Mouse (Mus musculus): ENCODE measurements at regions not wholly inside any gene's neighbourhood (a gene's known extent, or its start where the extent isn't known, plus 50 kb on each side); places are given as distances from the start of the nearest gene placed in this dataset.

DNA sequence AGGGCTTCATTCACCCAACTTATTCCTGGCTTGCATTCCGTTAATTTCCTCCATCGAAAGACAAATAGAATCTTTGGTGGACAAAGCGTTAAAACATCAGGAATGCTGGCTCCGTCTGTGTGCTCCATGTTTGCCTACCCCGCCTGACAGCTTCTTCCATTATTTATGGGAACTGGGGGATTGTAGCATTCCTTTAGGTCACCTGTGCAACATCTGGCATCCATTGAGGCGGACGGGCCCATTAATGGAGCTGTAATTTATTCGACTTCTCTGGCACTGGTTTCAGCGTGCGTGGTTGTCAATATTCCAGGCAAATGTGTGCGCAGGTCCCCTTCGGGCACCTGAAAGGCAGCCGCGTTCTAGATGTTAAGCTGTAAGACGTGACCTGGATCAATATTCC, 196.9 kb downstream of the Thbs2 start:
- no peak for DNase-seq (ENCODE audit: low spot score)

DNA sequence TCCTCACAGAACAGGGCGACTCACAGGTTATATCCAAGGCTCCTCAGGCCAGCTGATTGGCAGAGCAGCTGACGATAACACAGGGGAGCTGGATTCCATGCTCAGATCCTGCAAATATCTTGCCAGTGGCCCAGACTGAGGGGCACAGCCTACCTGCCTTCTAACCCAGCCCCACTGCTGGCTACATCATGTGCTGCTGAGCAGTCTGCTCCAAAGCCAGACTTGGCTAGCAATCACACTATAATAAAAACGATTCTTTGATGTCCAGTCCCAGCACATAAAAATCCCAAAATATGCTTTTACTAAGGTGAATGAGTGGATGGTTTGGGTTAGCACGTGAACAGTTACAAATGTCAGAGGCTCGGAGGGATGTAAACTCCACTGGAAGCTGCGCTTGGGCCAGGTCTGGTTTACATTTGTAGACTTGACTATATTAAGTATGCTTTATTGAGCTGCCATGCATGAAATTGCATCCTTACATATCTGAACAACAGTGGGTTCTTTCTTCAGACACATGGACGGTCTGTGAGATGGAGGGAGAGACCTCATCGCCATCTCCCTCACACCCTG, 200.2 kb downstream of the Thbs2 start:
- no peak for DNase-seq (ENCODE audit: low spot score)

- no peak for DNase-seq (ENCODE audit: low spot score)
Observed at GRCm38 (mm10) chr17:14492936-14493335, 201.1 kb downstream of the Thbs2 start.

DNA sequence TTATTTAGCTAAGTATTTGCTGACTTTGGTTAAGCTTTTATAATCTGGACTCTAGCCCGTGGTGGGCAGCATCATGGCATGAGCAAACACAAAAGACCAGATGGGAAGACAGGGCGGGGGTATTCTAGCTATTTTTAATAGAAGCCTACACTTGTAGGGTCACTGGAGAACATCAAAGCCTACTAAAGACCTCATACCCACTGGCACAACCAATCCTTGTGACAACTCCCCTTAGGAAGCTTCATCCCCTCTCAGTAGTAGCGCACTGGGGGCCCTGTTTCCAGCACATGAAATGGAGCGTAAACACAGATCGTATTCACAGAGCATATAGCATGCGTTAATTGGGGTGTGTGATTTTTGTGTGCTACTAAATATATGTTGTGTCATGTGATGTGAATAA, 202.4 kb downstream of the Smoc2 start:
- DNase-seq (ENCODE audit: low spot score) = no peak

DNA sequence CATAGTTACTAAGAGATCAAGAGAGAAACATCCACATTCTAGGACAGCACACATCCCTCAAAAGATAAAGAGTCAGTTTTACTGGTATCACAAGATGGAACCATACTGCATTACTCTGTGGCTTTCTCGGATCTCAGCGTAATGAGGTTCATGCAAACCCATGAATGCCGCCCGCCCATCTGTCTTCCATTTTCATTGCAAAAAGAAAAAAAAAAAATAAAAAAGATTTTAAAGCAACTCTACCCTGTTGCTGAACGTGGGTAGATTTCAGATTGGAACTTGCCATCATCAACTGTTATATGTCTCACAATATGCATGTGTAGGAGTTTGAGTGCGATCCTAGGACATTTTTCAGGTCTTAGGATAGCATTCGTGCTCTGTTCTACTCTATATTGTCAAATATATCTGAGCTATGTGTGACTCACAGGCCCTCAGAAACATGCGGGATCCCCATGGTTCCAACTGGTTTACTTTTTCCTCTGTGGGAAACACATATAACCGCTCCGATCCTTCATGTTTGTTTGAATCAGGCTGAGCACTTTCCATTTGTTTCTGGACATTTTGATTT, 199.7 kb downstream of the Smoc2 start:
- DNase-seq (ENCODE audit: low spot score) = no peak

DNA sequence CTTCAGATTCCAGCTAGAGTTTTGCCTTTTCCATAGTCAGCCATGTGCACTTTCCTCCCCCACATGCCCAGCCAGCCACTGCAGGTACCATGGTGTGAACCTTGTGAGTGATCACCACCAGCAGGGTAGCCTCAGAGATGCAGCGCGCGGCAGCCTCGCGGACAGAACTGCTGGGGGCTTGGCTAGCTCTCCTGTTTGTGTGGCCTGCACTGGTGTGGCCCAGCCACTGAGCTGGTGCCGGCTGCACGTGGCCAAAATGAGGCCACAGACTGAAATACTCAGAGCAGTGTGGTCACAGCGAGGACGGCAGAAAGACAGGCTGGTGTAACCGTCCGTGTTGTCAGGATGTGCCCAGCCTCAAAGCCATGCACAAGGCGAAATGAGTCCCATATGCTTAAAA, 197.4 kb downstream of the Smoc2 start:
- no peak for DNase-seq (ENCODE audit: low spot score)

DNA sequence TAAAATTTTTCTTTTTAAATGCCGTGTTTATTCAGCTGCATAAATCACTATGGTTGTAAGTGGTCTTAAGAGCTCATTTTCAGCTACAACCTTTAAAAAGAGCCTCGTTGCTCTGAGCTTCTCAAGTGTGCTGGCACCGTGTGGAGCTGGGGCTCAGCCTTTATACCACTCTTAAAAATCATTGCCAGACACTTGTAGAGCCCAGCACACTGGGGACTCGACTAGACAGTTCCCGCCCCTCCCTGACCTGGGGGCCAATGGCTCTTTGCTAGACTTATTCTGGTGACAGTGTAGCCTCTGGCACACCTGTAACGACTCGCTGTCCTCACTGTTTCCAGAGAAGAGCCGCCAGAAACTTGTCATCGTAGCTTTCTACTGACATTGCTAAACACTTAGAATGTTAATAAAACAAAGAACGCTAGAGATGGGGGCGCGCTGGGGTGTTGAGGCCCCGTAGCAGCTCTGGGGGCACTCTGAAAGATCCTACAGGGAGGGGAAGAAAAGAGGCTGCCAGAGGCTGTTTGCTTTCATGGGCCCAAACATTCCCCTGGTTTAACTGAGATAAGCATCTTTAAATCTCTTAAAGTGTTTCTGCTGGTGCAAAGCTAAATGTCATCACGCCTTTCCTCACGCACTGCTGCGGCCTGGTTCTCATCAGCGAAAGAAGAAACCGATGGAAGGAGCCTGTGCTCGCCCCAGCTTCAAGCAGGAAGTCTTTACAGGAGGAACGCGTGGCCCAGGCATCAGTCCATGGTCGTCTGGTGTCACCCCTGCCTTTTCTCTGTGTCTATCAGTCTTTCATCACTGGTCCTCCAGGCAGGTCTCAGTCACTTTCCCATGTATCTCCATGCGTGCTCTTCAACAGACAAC, 196.7 kb downstream of the Smoc2 start:
- DNase-seq (ENCODE audit: low spot score) = no peak

- DNase-seq (ENCODE audit: low spot score) = no peak
Observed at GRCm38 (mm10) chr17:14475277-14475676, 196.0 kb downstream of the Smoc2 start.

GRCm38 (mm10) chr17:14468754-14469488, 189.6 kb downstream of the Smoc2 start:
- DNase-seq (ENCODE audit: low spot score) = no peak

DNA sequence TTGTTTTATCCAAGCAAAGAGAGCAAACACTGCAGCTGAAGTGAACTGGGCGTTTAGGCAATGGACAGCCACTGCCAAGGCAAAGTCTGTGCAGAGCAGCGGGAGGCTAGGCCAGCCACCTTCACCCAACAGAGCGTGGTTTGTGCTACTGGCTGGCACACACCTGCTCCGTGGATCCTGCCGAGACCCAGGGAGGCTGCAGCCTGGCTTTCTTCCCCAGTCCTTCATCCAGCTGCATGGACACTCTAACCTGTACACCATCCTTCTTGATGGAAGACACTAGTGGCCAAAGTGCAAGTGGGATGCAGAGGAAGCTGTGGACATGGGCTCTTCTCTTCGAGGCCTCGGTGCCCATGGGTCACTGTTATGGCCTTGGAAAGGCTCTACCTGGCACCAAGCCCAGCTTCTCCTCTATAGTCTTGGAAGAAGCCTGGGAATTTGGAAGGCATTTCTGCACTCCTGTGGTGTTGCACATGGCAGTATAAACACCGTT, 176.0 kb downstream of the Smoc2 start:
- DNase-seq (ENCODE audit: low spot score) = no peak

Measured in layer of hippocampus, adult 11-12 months (tissue).